8 mouse cellular contexts compared by ENCODE assay signal in the genomic region with DNA sequence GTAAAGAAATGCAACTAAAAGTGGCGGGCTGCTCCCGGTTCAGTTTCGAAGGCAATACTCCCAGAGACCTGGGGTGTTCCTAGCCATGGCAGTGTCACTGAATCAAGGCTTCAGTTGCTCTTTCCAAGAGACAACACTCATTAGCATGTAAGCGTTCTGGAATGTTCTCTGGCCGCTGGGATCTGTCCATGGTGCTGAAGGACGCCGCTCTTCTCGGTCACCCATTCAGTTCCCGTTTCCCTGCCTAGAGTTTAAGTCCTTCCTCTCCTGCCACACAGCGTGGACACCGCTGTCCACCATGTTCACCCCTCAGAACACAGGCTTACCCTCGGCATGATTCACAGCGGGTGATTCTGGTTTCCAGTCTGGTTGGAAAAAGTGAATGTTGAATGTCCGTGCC.
DNase-seq lines count a peak whose midpoint lies in the region; TF ChIP-seq lines count a peak whose summit lies in the region.

No protein-coding gene starts in this region.

- no peak for TF ChIP-seq POLR2A in heart, adult 2 months (IDR thresholded peaks at IDR 0.05; ENCODE audit: insufficient read depth, low read depth, low read length)

- H3K4me1 ChIP-seq in heart, adult 2 months (ENCODE audit: control insufficient read depth, insufficient read depth, low read length) = no peaks in the 10 kb centered on the region
- no peaks in the 10 kb centered on the region for H3K4me1 ChIP-seq in limb, embryonic 10.5 days

- DNase-seq in layer of hippocampus, postnatal 10 days (ENCODE audit: low spot score in 2 of 2) = peak; percentile 55
- DNase-seq in layer of hippocampus, adult 2 months (ENCODE audit: low spot score in 2 of 2) = no peak
- DNase-seq in adrenal gland, postnatal 10 days = peak; percentile 87
- DNase-seq in heart, adult 2 months = peak; percentile 36 to 64
- DNase-seq in limb, embryonic 10.5 days (ENCODE audit: low spot score) = peak; percentile 83
- DNase-seq in ovary, postnatal 14 days (ENCODE audit: low spot score) = peak; percentile 70
- no peak for DNase-seq in left cerebral cortex, postnatal 36 days (ENCODE audit: low spot score in 2 of 2)
- DNase-seq in right cerebral cortex, adult 2 months (ENCODE audit: low spot score in 2 of 2) = no peak

- no peak overlapping the region for H3K4me3 ChIP-seq in layer of hippocampus, adult 2 months
- no peak overlapping the region for H3K4me3 ChIP-seq in heart, adult 2 months
- no peak overlapping the region for H3K4me3 ChIP-seq in limb, embryonic 10.5 days

- no peaks in the 10 kb centered on the region for H3K36me3 ChIP-seq in heart, adult 2 months (ENCODE audit: control insufficient read depth, insufficient read depth, low read length)
- H3K36me3 ChIP-seq in limb, embryonic 10.5 days = no peaks in the 10 kb centered on the region

- no peak overlapping the region for H3K27ac ChIP-seq in layer of hippocampus, adult 2 months
- no peak overlapping the region for H3K27ac ChIP-seq in heart, adult 2 months
- H3K27ac ChIP-seq in limb, embryonic 10.5 days = no peak overlapping the region

- no peak for TF ChIP-seq CTCF in layer of hippocampus, adult 2 months (conservative IDR thresholded peaks at IDR 0.05)
- TF ChIP-seq CTCF in heart, adult 2 months (IDR thresholded peaks at IDR 0.05) = no peak

- H3K9ac ChIP-seq in heart, adult 2 months (ENCODE audit: low read depth, low read length) = no peak overlapping the region

- H3K9me3 ChIP-seq in limb, embryonic 10.5 days (replicated peaks) = no peaks in the 10 kb centered on the region

- no peaks in the 10 kb centered on the region for H3K27me3 ChIP-seq in heart, adult 2 months (ENCODE audit: control insufficient read depth, insufficient read depth, low read length)
- H3K27me3 ChIP-seq in limb, embryonic 10.5 days (ENCODE audit: low read depth, poor library complexity, severe bottlenecking) = no peaks in the 10 kb centered on the region

- no peaks in the 10 kb centered on the region for H3K79me2 ChIP-seq in heart, adult 2 months (replicated peaks; ENCODE audit: control insufficient read depth, insufficient read depth, low read length)

- intact Hi-C loops in heart, adult 2 months (cut with DNase I) = no loop called here
- intact Hi-C loops in left cerebral cortex, postnatal 36 days (cut with DNase I) = no loop called here

- no peak for TF ChIP-seq EP300 in heart, adult 2 months (IDR thresholded peaks at IDR 0.05; ENCODE audit: insufficient read depth, low read depth, low read length)

- 47% methylated on average over 14 of the region's 14 CpGs for WGBS in heart, adult 2 months
- WGBS in limb, embryonic 10.5 days = 66% methylated on average over 14 of the region's 14 CpGs

Comparison
In these comparisons a context has a peak if more than half of its experiments do, and no peak if none do; other contexts are left out.
1. DNase-seq: peak in layer of hippocampus, postnatal 10 days (2 of 2), adrenal gland, postnatal 10 days (single experiment), heart, adult 2 months (2 of 2), limb, embryonic 10.5 days (single experiment) and ovary, postnatal 14 days (single experiment); none in layer of hippocampus, adult 2 months (0 of 2), left cerebral cortex, postnatal 36 days (0 of 2) and right cerebral cortex, adult 2 months (0 of 2).